Mouse (Mus musculus) liver, adult 2 months (tissue): ENCODE measurements around the gene Cers5.

Source experiments
- CTCF ChIP-seq: fragments of 200-500 bp; IDR thresholded peaks from 2 replicates; pipeline ENCODE4 v1.5.1; 2011; ENCODE audit warnings: low read depth, low read length, control low read depth
- POLR2A ChIP-seq: fragments of 200-500 bp; IDR thresholded peaks from 2 replicates; pipeline ENCODE4 v1.6.1; 2011; ENCODE audit warnings: low read length, control low read depth; ENCODE audit not compliant: insufficient read depth; ENCODE audit errors: extremely low read depth

DNA sequence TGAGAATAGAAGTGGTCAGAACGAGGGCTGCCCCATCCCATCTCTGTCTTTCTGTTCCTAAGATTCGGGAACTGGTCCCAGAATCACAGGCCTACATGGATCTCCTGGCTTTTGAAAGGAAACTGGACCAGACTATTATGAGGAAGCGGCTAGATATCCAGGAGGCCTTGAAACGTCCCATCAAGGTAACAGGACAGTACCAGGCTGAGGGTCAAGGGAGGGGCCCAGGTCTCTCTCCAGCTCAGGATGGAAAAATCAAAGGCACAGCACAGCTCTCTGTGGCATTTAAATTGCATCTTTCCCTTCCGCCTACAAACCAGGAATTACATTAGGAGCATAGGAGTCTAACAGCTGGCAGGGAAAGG is 69.0 kb downstream of the Cers5 start:
- TF ChIP-seq POLR2A (no peak), CTCF (no peak)
